8 mouse cellular contexts compared by ENCODE assay signal in genomic region chr4:87785132-87786074, GRCm38 (mm10).
DNase-seq lines count a peak whose midpoint lies in the region; ATAC-seq and TF ChIP-seq lines count a peak whose summit lies in the region.

No protein-coding gene starts in this region.

- DNase-seq in 3134 (ENCODE audit: extremely low read depth, insufficient read length, low spot score): peak; percentile 18
- DNase-seq in adipocyte (ENCODE audit: low spot score): peak; percentile 70
- DNase-seq in embryo, embryonic 11 days: peak; percentile 84
- DNase-seq in kidney, postnatal 10 days: peak; percentile 69
- DNase-seq in liver, postnatal 0 days: no peak
- peak; percentile 71 for DNase-seq in retina, embryonic 14.5 days (ENCODE audit: low spot score)
- no peak for DNase-seq in spleen, postnatal 14 days (ENCODE audit: low spot score in 2 of 2)

- TF ChIP-seq CTCF in liver, postnatal 0 days (IDR thresholded peaks at IDR 0.05; ENCODE audit: low read depth): peak; percentile 66

- no peaks in the 10 kb centered on the region for H3K9me3 ChIP-seq in heart, embryonic 13.5 days
- no peaks in the 10 kb centered on the region for H3K9me3 ChIP-seq in liver, postnatal 0 days (ENCODE audit: low read length)

- H3K9ac ChIP-seq in heart, embryonic 13.5 days: no peak overlapping the region
- no peak overlapping the region for H3K9ac ChIP-seq in liver, postnatal 0 days (replicated peaks)

- H3K4me2 ChIP-seq in heart, embryonic 13.5 days: no peak overlapping the region
- H3K4me2 ChIP-seq in liver, postnatal 0 days (ENCODE audit: low read depth, low read length): no peak overlapping the region

- TF ChIP-seq EP300 in liver, postnatal 0 days (IDR thresholded peaks at IDR 0.05; ENCODE audit: low read depth): no peak

- peaks cover 24% of the 10 kb centered on the region for H3K4me1 ChIP-seq in heart, embryonic 13.5 days
- no peaks in the 10 kb centered on the region for H3K4me1 ChIP-seq in liver, postnatal 0 days (ENCODE audit: insufficient read depth)

- H3K27ac ChIP-seq in heart, embryonic 13.5 days (replicated peaks): 0 out of 2 replicates have a peak overlapping the region, but pooled peaks have one; percentile 5
- H3K27ac ChIP-seq in liver, postnatal 0 days (ENCODE audit: low read depth): no peak overlapping the region

- H3K27me3 ChIP-seq in heart, embryonic 13.5 days (replicated peaks): no peaks in the 10 kb centered on the region
- H3K27me3 ChIP-seq in liver, postnatal 0 days (ENCODE audit: insufficient read depth, low read length): no peaks in the 10 kb centered on the region

- WGBS in heart, embryonic 13.5 days: 32% methylated on average over 12 of the region's 12 CpGs
- 60% methylated on average over 12 of the region's 12 CpGs for WGBS in liver, postnatal 0 days (ENCODE audit: insufficient replicate concordance)

- peaks cover 41% of the 10 kb centered on the region for H3K36me3 ChIP-seq in heart, embryonic 13.5 days
- peaks cover 34% of the 10 kb centered on the region for H3K36me3 ChIP-seq in liver, postnatal 0 days (replicated peaks; ENCODE audit: insufficient read depth, low read length)

- H3K4me3 ChIP-seq in heart, embryonic 13.5 days: no peak overlapping the region
- H3K4me3 ChIP-seq in liver, postnatal 0 days (ENCODE audit: low read depth, low read length): no peak overlapping the region

- ATAC-seq in heart, embryonic 13.5 days (ENCODE audit: extremely low read depth, insufficient number of reproducible peaks, low FRiP score, low TSS enrichment): no peak
- ATAC-seq in liver, postnatal 0 days: no peak

Comparison
In these comparisons a context has a peak if more than half of its experiments do, and no peak if none do; other contexts are left out.
1. DNase-seq: peak in 3134 (single experiment), adipocyte (single experiment), embryo, embryonic 11 days (single experiment), kidney, postnatal 10 days (single experiment) and retina, embryonic 14.5 days (single experiment); none in liver, postnatal 0 days (single experiment) and spleen, postnatal 14 days (0 of 2).